Mouse (Mus musculus): ENCODE measurements around the gene Ankdd1b.

Gene Ankdd1b

GRCm38 (mm10) chr13:96454288-96454687, 16.7 kb downstream of the Ankdd1b start:
- no peak for DNase-seq (ENCODE audit: low spot score in 2 of 2)

- no peak for DNase-seq (ENCODE audit: low spot score in 2 of 2)
Measured at GRCm38 (mm10) chr13:96452621-96453020, 18.4 kb downstream of the Ankdd1b start.

- DNase-seq (ENCODE audit: low spot score in 2 of 2), result no peak
Measured at GRCm38 (mm10) chr13:96451386-96452140, 19.4 kb downstream of the Ankdd1b start.

- no peak for DNase-seq (ENCODE audit: low spot score in 2 of 2)
Measured at GRCm38 (mm10) chr13:96450869-96451268, 20.1 kb downstream of the Ankdd1b start.

- no peak for DNase-seq (ENCODE audit: low spot score in 2 of 2)
Measured at GRCm38 (mm10) chr13:96450205-96450856, 20.7 kb downstream of the Ankdd1b start.

GRCm38 (mm10) chr13:96440436-96440835, 30.6 kb downstream of the Ankdd1b start:
- no peak for DNase-seq (ENCODE audit: low spot score in 2 of 2)

- no peak for DNase-seq (ENCODE audit: low spot score in 2 of 2)
Measured at GRCm38 (mm10) chr13:96436921-96437320, 34.1 kb downstream of the Ankdd1b start.

GRCm38 (mm10) chr13:96435793-96436192, 35.2 kb downstream of the Ankdd1b start:
- DNase-seq (ENCODE audit: low spot score in 2 of 2), result no peak

- DNase-seq (ENCODE audit: low spot score in 2 of 2), result no peak
Measured at GRCm38 (mm10) chr13:96434899-96435331, 36.1 kb downstream of the Ankdd1b start.

GRCm38 (mm10) chr13:96433648-96434190, 37.3 kb downstream of the Ankdd1b start:
- DNase-seq (ENCODE audit: low spot score in 2 of 2), result no peak

- no peak for DNase-seq (ENCODE audit: low spot score in 2 of 2)
Measured at GRCm38 (mm10) chr13:96433041-96433440, 38.0 kb downstream of the Ankdd1b start.

GRCm38 (mm10) chr13:96432376-96432811, 38.6 kb downstream of the Ankdd1b start:
- DNase-seq (ENCODE audit: low spot score in 2 of 2), result no peak

GRCm38 (mm10) chr13:96431595-96432156, 39.3 kb downstream of the Ankdd1b start:
- DNase-seq (ENCODE audit: low spot score in 2 of 2), result peak; percentile 69 to 83

- no peak for DNase-seq (ENCODE audit: low spot score in 2 of 2)
Measured at GRCm38 (mm10) chr13:96428531-96428930, 42.5 kb downstream of the Ankdd1b start.

- no peak for DNase-seq (ENCODE audit: low spot score in 2 of 2)
Measured at GRCm38 (mm10) chr13:96426044-96426443, 45.0 kb downstream of the Ankdd1b start.

- no peak for DNase-seq (ENCODE audit: low spot score in 2 of 2)
Measured at GRCm38 (mm10) chr13:96424496-96425274, 46.3 kb downstream of the Ankdd1b start.

GRCm38 (mm10) chr13:96421230-96421629, 49.8 kb downstream of the Ankdd1b start:
- no peak for DNase-seq (ENCODE audit: low spot score in 2 of 2)

GRCm38 (mm10) chr13:96418487-96418886, 52.5 kb downstream of the Ankdd1b start:
- no peak for DNase-seq (ENCODE audit: low spot score in 2 of 2)

- no peak for DNase-seq (ENCODE audit: low spot score in 2 of 2)
Measured at GRCm38 (mm10) chr13:96417261-96417813, 53.7 kb downstream of the Ankdd1b start.

GRCm38 (mm10) chr13:96416380-96416779, 54.6 kb downstream of the Ankdd1b start:
- DNase-seq (ENCODE audit: low spot score in 2 of 2), result no peak

- DNase-seq (ENCODE audit: low spot score in 2 of 2), result no peak
Measured at GRCm38 (mm10) chr13:96414384-96414783, 56.6 kb downstream of the Ankdd1b start.
